Mouse (Mus musculus) forebrain, embryonic 16.5 days (tissue): ENCODE results near the gene Scaf8. TPM values are rescaled to one million over a fixed set of nuclear protein-coding genes. Genes with fewer than 3 reads are reported as not detected.
"Not testable (repeated sequence)": the region's sequence is repeated elsewhere in the genome, so short reads cannot be mapped to it uniquely, and the experiment has no call there.

Experiments
- ATAC-seq: fragments of 200-750 bp; cut with Nextera tagmentation; 2 replicates; pipeline ENCODE4 v1.8.0; 2017; ENCODE audit warnings: mild to moderate bottlenecking, moderate library complexity
- H3K27ac ChIP-seq: fragments of 300-500 bp; sonication (generic); 2 replicates; pipeline ENCODE4 v1.5.1; 2014; ENCODE audit warnings: low read length, control low read depth
- H3K27me3 ChIP-seq: fragments of 300-500 bp; sonication (generic); replicated peaks from 2 replicates; pipeline ENCODE4 v1.6.1; 2014; ENCODE audit warnings: low read length; ENCODE audit not compliant: control insufficient read depth, insufficient read depth
- H3K36me3 ChIP-seq: fragments of 300-500 bp; sonication (generic); 2 replicates; pipeline ENCODE4 v1.6.1; 2014; ENCODE audit not compliant: control insufficient read depth, insufficient read depth
- H3K4me1 ChIP-seq: fragments of 300-500 bp; sonication (generic); replicated peaks from 2 replicates; pipeline ENCODE4 v1.6.1; 2014; ENCODE audit warnings: low read length; ENCODE audit not compliant: control insufficient read depth, insufficient read depth
- H3K4me2 ChIP-seq: fragments of 300-500 bp; sonication (generic); 2 replicates; pipeline ENCODE4 v1.6.1; 2014; ENCODE audit warnings: mild to moderate bottlenecking, low read length, control low read depth
- H3K4me3 ChIP-seq: fragments of 300-500 bp; sonication (generic); replicated peaks from 2 replicates; pipeline ENCODE4 v1.5.1; 2014; ENCODE audit warnings: mild to moderate bottlenecking, low read length, control low read depth
- H3K9ac ChIP-seq: fragments of 300-500 bp; sonication (generic); replicated peaks from 2 replicates; pipeline ENCODE4 v1.6.1; 2014; ENCODE audit warnings: low read depth, low read length, control low read depth
- H3K9me3 ChIP-seq: fragments of 300-500 bp; sonication (generic); 2 replicates; pipeline ENCODE4 v1.6.1; 2016; ENCODE audit warnings: low read length; ENCODE audit not compliant: control insufficient read depth
- WGBS: fragments of 180-500 bp; shearing (Covaris S2); extraction: QIAGEN DNeasy Blood & Tissue Kit; methylation state at CpG from one replicate; pipeline ENCODE4 v1.1.7; 2014; 5-methylcytosine and 5-hydroxymethylcytosine counted together
- polyA plus RNA-seq: library from polyadenylated mRNA; unstranded; fragments of >200 nt; fragmentation: Nextera tagmentation; extraction: Ambion mirVana; gene quantifications from 2 replicates; pipeline ENCODE4 v1.2.1, GENCODE M21; 2015

The Scaf8 gene
- polyA plus RNA-seq, 1 experiment from 2014 or later = 17.0 TPM

DNA sequence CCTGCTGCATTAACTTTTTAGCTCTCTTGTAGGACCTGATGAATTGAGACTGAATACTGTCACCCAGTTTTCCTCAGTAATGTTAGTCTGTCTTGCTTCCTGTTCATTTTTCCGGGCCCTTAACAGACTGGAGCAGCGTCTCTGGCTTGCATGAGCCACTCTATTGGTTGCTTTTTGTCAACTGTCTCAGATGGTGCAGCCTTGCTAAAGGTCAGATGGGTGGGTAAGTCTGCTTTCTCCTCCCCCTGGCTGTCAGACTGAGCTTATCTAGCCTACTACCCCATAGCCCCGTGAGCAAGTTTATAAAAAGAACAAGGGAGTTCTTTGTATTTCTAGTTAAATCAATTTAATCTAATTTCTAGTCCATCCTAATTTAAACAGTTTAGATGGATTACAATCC lies 23.6 kb downstream of the Scaf8 start:
- WGBS = 71% methylated on average over 3 of the region's 3 CpGs
- H3K9me3 ChIP-seq = no peaks in the 10 kb centered on the region

DNA sequence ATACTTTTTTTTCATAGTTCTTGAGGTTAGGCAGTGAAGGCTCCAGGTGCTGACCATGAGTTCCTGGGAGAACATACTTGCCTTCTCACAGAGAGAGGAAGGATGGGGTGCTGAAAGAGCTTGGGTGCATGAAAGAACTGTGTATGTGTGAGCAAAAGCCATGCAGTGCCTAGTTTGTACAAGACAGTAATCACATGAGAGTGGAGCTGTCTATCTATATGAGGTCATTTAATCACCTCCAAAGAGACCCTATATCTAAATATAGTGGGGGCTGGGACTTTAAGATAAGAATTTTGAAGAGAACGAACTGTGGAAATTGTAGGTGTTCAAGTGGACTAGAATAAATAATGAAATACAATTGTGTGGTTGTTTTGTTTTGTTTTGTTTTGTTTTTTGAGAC lies 25.3 kb downstream of the Scaf8 start:
- WGBS = 85% methylated on average over 1 of the region's 1 CpGs
- H3K27ac ChIP-seq = no peak overlapping the region
- ATAC-seq = no peak
- no peaks in the 10 kb centered on the region for H3K9me3 ChIP-seq
- no peak overlapping the region for H3K9ac ChIP-seq
- peaks cover 9% of the 10 kb centered on the region for H3K4me1 ChIP-seq
- H3K4me2 ChIP-seq = no peak overlapping the region
- H3K27me3 ChIP-seq = no peaks in the 10 kb centered on the region
- H3K36me3 ChIP-seq = no peaks in the 10 kb centered on the region
- no peak overlapping the region for H3K4me3 ChIP-seq

More for the DNA sequence above, 23.6 kb downstream of the Scaf8 start:
- no peaks in the 10 kb centered on the region for H3K36me3 ChIP-seq
- no peak overlapping the region for H3K4me2 ChIP-seq
- no peak overlapping the region for H3K9ac ChIP-seq
- H3K27me3 ChIP-seq = no peaks in the 10 kb centered on the region
- ATAC-seq = no peak
- H3K27ac ChIP-seq = no peak overlapping the region
- H3K4me1 ChIP-seq = peaks cover 9% of the 10 kb centered on the region
- no peak overlapping the region for H3K4me3 ChIP-seq

- ATAC-seq = no peak
- 97% methylated on average over 1 of the region's 1 CpGs for WGBS
These were observed 34.1 kb downstream of the Scaf8 start for GRCm38 (mm10) chr17:3148853-3149252.

DNA sequence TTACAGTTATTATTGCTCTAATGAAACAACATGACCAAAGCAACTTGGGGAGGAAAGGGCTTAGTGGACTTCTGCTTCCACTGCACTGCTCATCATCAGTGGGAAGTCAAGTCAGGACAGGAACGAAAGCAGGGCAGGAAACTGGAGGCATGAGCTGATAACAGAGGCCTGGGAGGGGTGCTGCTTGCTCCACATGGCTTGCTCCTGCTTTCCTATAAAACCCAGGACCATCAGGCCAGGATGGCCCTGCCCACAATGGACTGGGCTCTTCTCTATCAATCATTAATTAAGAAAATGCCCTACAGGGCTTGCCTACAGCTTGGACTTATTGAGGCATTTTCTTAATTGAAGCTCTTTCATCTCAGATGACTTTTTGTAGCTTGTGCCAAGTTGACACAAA lies 34.8 kb downstream of the Scaf8 start:
- Histone ChIP-seq H3K4me3 (no peak overlapping the region), H3K4me1 (no peaks in the 10 kb centered on the region), H3K9me3 (no peaks in the 10 kb centered on the region), H3K4me2 (no peak overlapping the region), H3K36me3 (0 out of 2 replicates have a peak, but pooled peaks cover 3% of the 10 kb centered on the region), H3K27ac (no peak overlapping the region), H3K27me3 (no peaks in the 10 kb centered on the region), H3K9ac (no peak overlapping the region)
- 88% methylated on average over 1 of the region's 1 CpGs for WGBS
- ATAC-seq = no peak

More at GRCm38 (mm10) chr17:3148853-3149252, 34.1 kb downstream of the Scaf8 start:
- Histone ChIP-seq H3K36me3 (no peaks in the 10 kb centered on the region), H3K27ac (no peak overlapping the region), H3K4me1 (no peaks in the 10 kb centered on the region), H3K9me3 (no peaks in the 10 kb centered on the region), H3K4me2 (no peak overlapping the region), H3K27me3 (no peaks in the 10 kb centered on the region), H3K9ac (no peak overlapping the region), H3K4me3 (no peak overlapping the region)

DNA sequence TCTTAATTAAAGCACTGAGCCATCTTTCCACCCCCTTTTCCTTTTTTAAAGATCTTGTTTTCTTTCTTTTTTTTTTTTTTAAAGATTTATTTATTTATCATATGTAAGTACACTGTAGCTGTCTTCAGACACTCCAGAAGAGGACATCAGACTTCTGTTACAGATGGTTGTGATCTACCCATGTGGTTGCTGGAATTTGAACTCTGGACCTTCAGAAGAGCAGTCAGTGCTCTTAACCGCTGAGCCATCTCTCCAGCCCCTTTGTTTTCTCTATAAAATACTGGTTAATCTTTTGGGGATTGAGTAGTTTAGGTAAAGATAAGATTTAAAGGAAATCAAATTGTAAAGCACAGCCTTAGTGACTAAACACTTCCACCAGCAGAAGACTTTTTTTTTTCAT lies 35.9 kb downstream of the Scaf8 start:
- H3K9me3 ChIP-seq, H3K27ac ChIP-seq, H3K4me2 ChIP-seq, H3K27me3 ChIP-seq, H3K4me1 ChIP-seq, ATAC-seq, H3K4me3 ChIP-seq, H3K9ac ChIP-seq, H3K36me3 ChIP-seq: not testable (repeated sequence)
- WGBS = 88% methylated on average over 1 of the region's 1 CpGs

DNA sequence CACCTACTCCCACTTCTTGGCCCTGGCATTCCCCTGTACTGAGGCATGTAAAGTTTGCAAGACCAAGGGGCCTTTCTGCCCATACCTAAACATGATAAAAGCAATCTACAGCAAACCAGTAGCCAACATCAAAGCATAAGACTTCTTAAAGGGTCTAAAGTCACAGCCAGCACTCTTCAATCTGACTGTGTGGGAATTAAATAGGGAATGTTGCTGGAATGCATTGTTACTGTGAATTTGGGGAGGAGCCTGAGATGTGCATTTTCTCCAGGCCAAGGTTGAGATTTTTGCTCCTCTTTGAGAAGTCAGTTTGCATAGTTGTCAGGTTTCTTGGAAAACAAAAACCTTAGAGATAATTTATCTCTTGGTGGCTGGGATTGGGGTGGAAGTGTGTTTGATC lies 36.4 kb downstream of the Scaf8 start:
- H3K4me1 ChIP-seq = no peaks in the 10 kb centered on the region

GRCm38 (mm10) chr17:3156176-3156575 lies 41.4 kb downstream of the Scaf8 start:
- not testable (repeated sequence) for ATAC-seq

More for the DNA sequence above, 36.4 kb downstream of the Scaf8 start:
- Histone ChIP-seq H3K9ac (no peak overlapping the region), H3K27me3 (no peaks in the 10 kb centered on the region), H3K27ac (no peak overlapping the region), H3K36me3 (0 out of 2 replicates have a peak, but pooled peaks cover 3% of the 10 kb centered on the region), H3K4me2 (no peak overlapping the region), H3K4me3 (no peak overlapping the region), H3K9me3 (no peaks in the 10 kb centered on the region)
- ATAC-seq = no peak

GRCm38 (mm10) chr17:3157016-3157415 lies 42.2 kb downstream of the Scaf8 start:
- H3K27me3 ChIP-seq = no peaks in the 10 kb centered on the region
- H3K4me1 ChIP-seq = no peaks in the 10 kb centered on the region
- H3K36me3 ChIP-seq = 0 out of 2 replicates have a peak, but pooled peaks cover 5% of the 10 kb centered on the region
- H3K9ac ChIP-seq = no peak overlapping the region
- H3K9me3 ChIP-seq = no peaks in the 10 kb centered on the region
- H3K4me2 ChIP-seq = no peak overlapping the region
- no peak overlapping the region for H3K27ac ChIP-seq
- no peak overlapping the region for H3K4me3 ChIP-seq
- no peak for ATAC-seq

More at GRCm38 (mm10) chr17:3156176-3156575, 41.4 kb downstream of the Scaf8 start:
- 92% methylated on average over 9 of the region's 9 CpGs for WGBS
- H3K9ac ChIP-seq, H3K36me3 ChIP-seq, H3K4me1 ChIP-seq, H3K4me3 ChIP-seq, H3K27ac ChIP-seq, H3K9me3 ChIP-seq, H3K27me3 ChIP-seq, H3K4me2 ChIP-seq: not testable (repeated sequence)

DNA sequence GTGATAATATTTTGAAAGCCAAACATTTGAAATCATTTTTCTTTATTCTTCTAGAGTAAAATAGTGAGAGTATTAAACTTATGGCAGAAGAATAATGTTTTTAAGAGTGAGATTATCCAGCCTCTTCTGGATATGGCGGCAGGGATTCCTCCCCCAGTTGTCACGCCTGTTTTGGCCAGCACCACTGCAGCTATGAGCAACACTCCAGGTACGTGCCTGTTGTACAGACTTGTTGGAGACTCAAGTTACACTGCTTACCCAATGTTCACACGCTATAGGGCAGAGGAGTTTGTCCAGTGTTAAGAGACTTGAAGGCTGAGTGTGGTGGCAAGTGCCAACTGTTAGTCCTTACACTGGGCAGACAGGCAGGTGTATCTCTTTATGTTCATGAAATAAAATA lies 48.1 kb downstream of the Scaf8 start:
- no peak for ATAC-seq
- Histone ChIP-seq H3K27me3 (no peaks in the 10 kb centered on the region), H3K4me2 (no peak overlapping the region), H3K4me1 (no peaks in the 10 kb centered on the region), H3K4me3 (no peak overlapping the region), H3K9me3 (no peaks in the 10 kb centered on the region), H3K9ac (no peak overlapping the region), H3K27ac (no peak overlapping the region), H3K36me3 (peaks cover 12% of the 10 kb centered on the region)
- 91% methylated on average over 4 of the region's 4 CpGs for WGBS

DNA sequence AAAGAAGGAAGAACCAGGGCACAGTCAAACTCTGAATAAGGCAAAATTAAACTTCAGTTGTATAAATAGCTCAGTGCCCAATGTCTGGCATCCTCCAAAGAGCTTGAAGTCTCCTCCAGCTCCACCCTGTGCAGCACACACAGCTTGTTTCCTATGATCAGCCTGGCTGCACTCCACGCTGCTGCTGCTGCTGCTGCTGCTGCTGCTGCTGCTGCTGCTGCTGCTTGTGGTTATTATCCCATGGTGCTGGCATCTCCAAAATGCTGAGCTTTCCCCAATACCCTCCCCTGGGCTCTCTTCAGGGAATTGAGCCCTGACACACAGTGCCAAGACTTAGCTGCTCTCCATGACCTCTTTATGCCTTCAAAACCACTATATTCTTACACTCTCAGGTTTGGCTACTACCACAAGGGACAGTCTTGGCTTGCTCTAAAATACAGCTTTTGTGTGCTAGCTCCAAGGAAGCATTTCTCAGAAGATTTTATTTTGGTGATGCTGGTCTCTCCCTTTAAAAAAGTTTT lies 65.7 kb downstream of the Scaf8 start:
- ATAC-seq, H3K36me3 ChIP-seq, H3K4me3 ChIP-seq, H3K27me3 ChIP-seq, H3K4me2 ChIP-seq, H3K9ac ChIP-seq, H3K4me1 ChIP-seq, H3K9me3 ChIP-seq, H3K27ac ChIP-seq: not testable (repeated sequence)
- 95% methylated on average over 1 of the region's 1 CpGs for WGBS
